Mouse (Mus musculus) c-Kit-negative CD71-positive TER-119-positive erythroid progenitor cells, embryonic 14.5 days (primary cell): ENCODE data around the gene Commd1.

Source experiments
- DNase-seq: peaks from one replicate; pipeline ENCODE4 v3.0.0-alpha.2; 2013; ENCODE audit warnings: low read depth, low spot score

The Commd1 gene

DNA sequence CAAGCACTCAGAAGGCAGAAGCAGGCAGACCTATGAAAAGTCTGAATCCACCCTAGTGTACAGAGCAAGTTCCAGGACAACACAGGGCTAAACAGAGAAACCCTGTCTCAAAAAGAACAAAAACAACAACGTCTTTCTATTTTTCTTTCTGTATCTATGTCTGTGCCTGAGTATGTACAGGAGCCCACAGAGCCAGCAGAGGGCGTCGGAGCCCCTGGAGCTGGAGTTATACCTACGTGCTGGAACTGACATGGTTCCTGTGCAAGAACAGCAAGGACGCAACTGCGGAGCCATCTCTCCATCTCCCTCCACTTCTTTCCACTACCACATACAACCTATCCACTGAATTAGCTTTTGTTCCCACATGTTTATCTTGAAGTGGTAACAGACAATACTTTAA lies 32.1 kb downstream of the Commd1 start:
- DNase-seq = no peak

GRCm38 (mm10) chr11:22949101-22949500 lies 33.1 kb downstream of the Commd1 start:
- DNase-seq = no peak

DNA sequence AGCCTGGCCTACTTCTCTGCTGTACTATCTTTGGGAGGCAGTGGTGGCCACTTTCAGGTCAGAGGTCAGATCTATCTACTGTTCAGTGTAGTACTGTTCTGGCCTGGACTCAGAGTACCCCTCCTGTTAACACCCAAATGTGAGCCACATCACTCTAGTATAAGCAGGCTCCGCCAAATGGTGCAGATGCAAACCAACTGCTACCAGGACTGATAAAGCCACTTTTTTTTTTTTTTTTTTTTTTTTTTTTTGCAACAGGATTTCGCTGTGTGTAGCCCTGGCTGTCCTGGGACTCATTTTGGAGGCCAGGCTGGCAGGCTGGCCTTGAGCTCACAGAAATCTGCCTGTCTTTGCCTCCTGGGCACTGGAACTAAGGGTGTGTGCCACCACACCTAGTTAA lies 43.2 kb downstream of the Commd1 start:
- DNase-seq = no peak

- no peak for DNase-seq
These were observed 44.4 kb downstream of the Commd1 start for GRCm38 (mm10) chr11:22937716-22938316.

DNA sequence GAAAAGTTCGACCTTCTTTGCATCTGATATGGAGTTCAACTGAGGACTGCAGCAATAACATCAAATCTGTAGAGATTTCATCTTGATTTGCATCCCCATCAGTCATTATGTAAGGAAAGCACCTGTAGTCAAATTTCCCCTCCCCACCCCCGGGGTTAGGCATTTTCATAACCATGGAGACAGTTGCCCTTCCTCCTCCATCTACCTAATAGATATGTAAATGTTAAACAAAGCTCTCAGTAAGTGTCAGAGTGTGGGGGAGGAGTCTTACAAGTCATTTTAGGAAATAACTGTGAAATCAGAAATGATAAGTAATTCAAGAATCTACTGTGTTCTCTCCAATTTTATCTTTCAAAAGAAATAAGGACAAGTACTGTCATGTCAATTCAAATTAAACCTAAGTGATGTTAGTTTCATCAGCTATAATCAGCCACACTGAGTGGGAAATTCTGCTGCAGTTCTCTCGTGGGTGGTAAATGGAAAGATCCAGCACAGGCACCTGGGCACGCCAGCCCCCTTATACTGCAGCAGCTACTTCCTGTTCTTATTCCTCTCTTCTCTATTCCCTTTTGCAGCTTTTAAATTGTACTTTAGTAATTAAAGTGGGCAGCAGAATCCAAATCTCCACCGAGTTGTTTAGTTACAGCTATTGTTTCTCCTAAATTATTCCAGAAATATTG lies 45.6 kb downstream of the Commd1 start:
- DNase-seq = no peak

GRCm38 (mm10) chr11:22932167-22932566 lies 50.0 kb downstream of the Commd1 start:
- DNase-seq = no peak

DNA sequence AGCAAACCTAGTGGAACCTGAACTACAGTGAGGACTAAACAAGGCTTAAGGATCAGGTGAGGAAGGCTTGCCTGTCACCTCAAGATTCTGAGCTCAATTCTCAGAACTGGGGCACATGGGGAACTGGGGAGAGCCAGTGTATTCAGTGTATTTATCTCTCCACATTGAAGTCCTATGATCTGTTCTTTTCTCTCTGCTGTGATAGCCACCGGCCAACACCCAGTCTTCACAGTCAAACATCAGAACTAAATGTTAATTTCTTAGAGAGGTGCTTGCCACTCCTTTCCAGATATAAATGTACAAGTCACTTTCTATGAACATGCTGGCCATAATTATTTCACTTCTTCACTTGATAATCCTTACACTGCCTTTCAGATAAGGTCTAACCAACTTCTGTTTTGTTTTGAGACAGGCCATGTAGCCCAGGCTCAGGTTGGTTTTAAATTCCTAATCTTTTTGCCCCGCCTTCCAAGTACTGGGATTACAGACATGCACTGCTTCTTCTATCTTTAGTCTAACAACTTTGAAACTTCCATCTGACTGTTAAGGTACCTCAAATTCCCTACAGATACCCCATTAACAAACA lies 50.8 kb downstream of the Commd1 start:
- no peak for DNase-seq

GRCm38 (mm10) chr11:22930129-22930528 lies 52.1 kb downstream of the Commd1 start:
- no peak for DNase-seq

- no peak for DNase-seq
These were observed 53.5 kb downstream of the Commd1 start for GRCm38 (mm10) chr11:22928586-22929169.

- DNase-seq = no peak
These were observed 58.6 kb downstream of the Commd1 start for GRCm38 (mm10) chr11:22923606-22924005.

- no peak for DNase-seq
These were observed 59.6 kb downstream of the Commd1 start for GRCm38 (mm10) chr11:22922546-22922945.

DNA sequence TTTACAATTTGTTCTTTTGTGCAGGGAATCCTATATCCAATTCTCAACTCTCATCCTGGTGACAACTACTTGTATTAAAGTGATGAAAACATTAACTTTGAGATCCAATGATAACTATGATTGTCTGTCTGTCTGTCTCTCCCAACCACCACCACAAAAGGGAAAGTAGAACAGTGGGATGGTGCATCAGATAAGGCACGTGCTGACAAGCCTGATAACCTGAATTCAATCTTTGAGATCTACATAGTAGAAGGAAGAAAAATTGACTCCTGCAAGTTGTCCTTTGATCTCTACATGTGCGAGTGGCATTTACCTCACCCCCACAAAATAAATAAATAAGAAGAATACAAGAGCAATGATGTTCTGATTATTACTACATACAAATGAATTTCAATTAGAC lies 62.8 kb downstream of the Commd1 start:
- DNase-seq = no peak

DNA sequence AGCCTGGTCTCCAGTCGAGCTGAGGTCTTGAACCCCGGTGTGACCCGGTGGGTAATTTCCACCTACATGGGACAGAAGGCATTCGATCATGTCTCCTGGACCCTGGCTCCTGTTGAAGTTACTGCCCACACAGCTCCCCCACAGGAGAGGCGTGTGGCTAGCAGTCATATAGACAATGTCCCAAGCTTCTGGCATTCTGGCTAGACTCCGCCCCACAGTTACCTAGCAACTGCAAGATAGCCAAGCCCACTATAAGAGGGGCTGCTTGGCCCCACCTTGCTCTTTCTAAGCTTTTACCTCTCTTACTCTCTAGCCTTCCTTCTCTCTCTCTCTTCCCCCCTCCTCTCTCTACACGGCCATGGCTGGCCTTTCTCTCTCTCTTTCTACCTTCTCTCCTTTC lies 64.4 kb downstream of the Commd1 start:
- no peak for DNase-seq

DNA sequence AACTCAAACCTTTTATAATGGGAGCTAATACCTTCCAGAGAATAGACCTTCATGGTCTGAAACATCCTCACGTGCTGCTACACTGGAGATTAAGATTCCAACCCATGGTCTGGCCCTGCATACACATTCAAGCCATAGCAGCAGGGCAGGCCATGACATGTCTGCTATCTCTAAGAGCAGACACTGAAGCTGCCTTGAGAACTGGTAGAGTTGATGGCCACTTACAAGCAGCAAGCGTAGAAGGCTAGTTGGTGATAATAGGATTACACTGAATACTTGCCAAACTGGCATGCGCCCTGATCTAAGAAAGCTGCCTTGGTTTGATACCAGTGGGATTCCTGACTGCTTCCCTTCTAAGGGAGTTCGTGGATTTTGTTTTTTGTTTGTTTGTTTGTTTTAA lies 68.4 kb downstream of the Commd1 start:
- no peak for DNase-seq

GRCm38 (mm10) chr11:22911831-22912230 lies 70.4 kb downstream of the Commd1 start:
- no peak for DNase-seq

DNA sequence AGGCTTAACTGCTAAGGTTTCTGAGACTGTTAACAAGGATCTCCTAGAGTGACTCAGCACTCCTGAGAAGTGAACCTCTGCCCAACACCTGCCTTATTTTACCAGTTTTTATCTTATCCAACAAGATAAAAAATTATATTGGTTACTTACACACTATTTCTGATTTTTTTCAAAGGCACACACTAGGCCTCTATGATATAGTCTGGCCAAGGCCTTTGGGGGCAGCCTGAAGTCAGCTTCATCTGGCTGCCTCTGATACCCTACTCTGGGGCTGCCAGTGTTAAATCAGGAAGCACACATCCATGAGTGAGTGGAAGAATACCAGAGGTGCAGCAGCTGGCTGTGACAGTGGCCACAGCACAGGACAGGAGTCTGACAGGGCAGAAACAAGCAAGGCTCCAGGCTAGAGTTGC lies 75.7 kb downstream of the Commd1 start:
- no peak for DNase-seq

GRCm38 (mm10) chr11:22902923-22903322 lies 79.3 kb downstream of the Commd1 start:
- DNase-seq = no peak

- no peak for DNase-seq
These were observed 82.1 kb downstream of the Commd1 start for GRCm38 (mm10) chr11:22900041-22900440.

- no peak for DNase-seq
These were observed 84.5 kb downstream of the Commd1 start for GRCm38 (mm10) chr11:22897642-22898041.

DNA sequence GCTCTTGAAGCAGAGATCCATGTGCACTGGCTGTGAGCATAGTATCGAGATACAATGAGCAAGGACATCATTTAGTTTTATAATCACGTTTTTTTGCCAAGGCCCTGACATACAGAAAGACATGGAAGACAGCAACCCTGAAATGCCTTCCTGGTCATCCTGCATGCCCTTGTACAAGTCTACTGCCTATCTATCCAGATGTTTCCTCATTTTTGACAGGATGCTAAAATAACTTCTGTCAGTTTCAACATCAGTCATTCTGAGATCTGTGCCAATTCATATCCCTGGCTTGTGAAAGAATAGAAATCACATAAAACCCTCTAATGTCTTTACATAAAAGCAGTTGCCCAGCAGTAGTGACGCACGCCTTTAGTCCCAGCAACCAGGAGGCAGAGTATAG lies 85.1 kb downstream of the Commd1 start:
- no peak for DNase-seq

GRCm38 (mm10) chr11:22893075-22893474 lies 89.1 kb downstream of the Commd1 start:
- no peak for DNase-seq

DNA sequence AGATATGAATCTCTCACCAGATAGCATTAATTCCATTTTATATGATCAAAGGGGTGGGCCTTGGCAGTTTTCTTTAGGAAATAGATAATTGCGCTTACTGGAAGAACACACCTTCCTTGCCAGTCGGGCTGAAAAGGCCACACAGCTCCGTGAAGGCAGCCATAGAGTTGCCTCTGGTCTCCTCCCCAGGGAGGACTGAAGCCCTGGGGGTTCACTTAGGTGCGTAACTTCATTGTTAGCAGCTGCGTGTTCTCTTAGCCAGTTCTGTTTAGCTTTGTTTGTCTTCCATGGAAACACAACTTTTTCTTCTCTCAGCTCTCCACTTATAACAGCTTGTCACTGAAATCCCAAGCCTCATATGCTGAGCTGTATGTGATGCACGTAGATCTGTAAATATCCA lies 89.7 kb downstream of the Commd1 start:
- no peak for DNase-seq

- DNase-seq = no peak
These were observed 90.3 kb downstream of the Commd1 start for GRCm38 (mm10) chr11:22891876-22892275.
